Mouse (Mus musculus): ENCODE data around the gene Ubl7. TPM values are rescaled to one million over a fixed set of nuclear protein-coding genes. Genes with fewer than 3 reads are reported as not detected.

The Ubl7 gene
- total and polyA plus RNA-seq, 3 experiments = 24.7 to 81.1 (median 37.3) TPM

DNA sequence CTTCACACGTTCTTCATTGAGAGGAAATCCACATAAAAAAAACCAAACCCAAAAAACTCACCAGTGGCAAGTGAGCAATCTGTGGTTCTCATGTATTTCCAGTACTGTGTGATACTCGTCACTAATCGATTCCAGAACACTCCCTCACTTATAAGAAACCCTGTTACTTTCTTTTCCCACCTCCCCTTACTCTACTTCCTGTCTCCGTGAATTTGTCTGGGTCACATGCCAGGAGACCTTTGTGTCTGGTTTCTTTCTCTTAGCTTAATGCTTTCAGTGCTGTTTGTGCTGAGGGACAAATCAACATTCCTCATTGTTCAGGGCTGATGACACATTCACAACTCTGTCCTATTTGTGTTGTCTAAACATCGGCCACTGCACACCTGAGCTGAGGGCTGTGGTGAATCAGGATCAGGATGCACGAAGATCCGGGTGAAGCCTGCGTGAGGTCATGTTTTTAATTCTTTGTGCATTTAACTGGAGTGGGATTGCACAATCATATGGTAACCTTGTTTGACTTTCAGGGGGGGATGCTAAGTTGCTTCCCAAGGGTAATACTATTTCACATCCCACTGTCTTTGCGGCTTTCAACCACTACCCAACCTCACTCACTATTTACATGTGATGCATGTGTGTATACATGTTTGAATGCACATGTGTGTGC lies 62.1 kb downstream of the Ubl7 start (continued):
- TF ChIP-seq KAT2A (IDR thresholded peaks at IDR 0.05; ENCODE audit: insufficient replicate concordance, low read length) (no peak), CHD1 (IDR thresholded peaks at IDR 0.05; ENCODE audit: low read depth, low read length) (no peak), E2F4 (IDR thresholded peaks at IDR 0.05; ENCODE audit: insufficient replicate concordance, low read depth, low read length) (no peak), ELF1 (IDR thresholded peaks at IDR 0.05; ENCODE audit: low read depth, low read length) (0 out of 2 replicates have a peak, but pooled peaks have one; percentile 13), JUND (conservative IDR thresholded peaks at IDR 0.05; ENCODE audit: low read depth, low read length) (no peak), HCFC1 (IDR thresholded peaks at IDR 0.05; ENCODE audit: low read depth, low read length) (no peak), BHLHE40 (IDR thresholded peaks at IDR 0.05; ENCODE audit: low read depth, low read length) (peak; percentile 63; the same call in 1 of the 2 replicates), ZKSCAN1 (IDR thresholded peaks at IDR 0.05; ENCODE audit: borderline replicate concordance, low read depth, low read length) (no peak), SIN3A (IDR thresholded peaks at IDR 0.05; ENCODE audit: low read length) (peak; percentile 10; the same call in 1 of the 2 replicates), GABPA (IDR thresholded peaks at IDR 0.05; ENCODE audit: insufficient replicate concordance, low read depth, low read length) (no peak)

DNA sequence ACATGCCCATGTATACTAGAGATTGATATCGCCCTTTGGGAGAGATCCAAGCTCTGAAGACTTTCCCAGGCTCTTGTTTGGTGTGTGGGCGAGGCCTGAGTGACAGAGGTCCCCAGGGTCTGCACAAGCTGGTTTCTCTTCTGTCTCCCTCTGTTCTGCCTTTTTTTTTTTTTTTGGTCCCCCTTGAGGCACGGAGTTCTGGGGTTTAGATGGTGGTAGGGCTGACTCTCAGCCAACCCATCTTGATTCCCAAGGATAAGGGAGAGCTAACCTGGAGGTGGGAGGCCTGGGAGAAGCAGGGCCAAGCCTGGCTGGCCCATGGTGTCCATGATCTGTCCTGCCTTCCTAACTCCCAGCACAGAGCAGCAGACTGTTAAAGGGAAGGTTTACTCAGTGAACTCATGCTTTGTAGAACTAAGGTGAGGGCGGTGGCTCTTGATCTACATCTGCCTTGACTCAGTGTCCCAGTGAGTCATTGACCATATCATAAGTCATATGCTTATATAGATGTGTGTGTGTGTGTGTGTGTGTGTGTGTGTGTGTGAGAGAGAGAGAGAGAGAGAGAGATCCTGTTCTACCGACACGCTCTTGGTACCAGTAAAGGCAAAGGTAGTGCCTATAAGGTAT lies 62.8 kb downstream of the Ubl7 start:
- Histone ChIP-seq H3K4me3 (replicated peaks in 1 of 3; ENCODE audit: low read depth in 2 of 3, low read length in 2 of 3, poor library complexity in 1 of 3) (peak overlapping the region in 1 of 3 experiments; percentile 16), H3K9ac (ENCODE audit: insufficient read depth, low read depth) (peak overlapping the region; percentile 70; the same call in 1 of the 2 replicates), H3K4me1 (ENCODE audit: control insufficient read depth in 1 of 2, insufficient read depth in 2 of 2) (peaks cover 66 to 97% of the 10 kb centered on the region in 2 experiments), H3K36me3 (replicated peaks in 1 of 2; ENCODE audit: control insufficient read depth in 1 of 2, insufficient read depth in 1 of 2, low read length in 1 of 2) (no peaks in the 10 kb centered on the region), H3K79me2 (replicated peaks; ENCODE audit: control insufficient read depth, extremely low read depth, insufficient read depth, poor library complexity, severe bottlenecking) (no peaks in the 10 kb centered on the region), H3K4me2 (ENCODE audit: insufficient read depth, low read depth, poor library complexity, severe bottlenecking) (peak overlapping the region; percentile 52), H3K27ac (ENCODE audit: insufficient read depth, low read depth) (peak overlapping the region; percentile 98), H3K9me3 (replicated peaks; ENCODE audit: low read length) (peaks cover 12% of the 10 kb centered on the region), H3K27me3 (replicated peaks) (no peaks in the 10 kb centered on the region)
- DNase-seq (ENCODE audit: extremely low read depth) = no peak
- dilution Hi-C loops (cut with MboI; ENCODE audit: extremely low pct_ligation_motif_present, extremely low pct_unique_long_range_greater_than_20kb, low sequenced_read_pairs) = no loop called here
- in situ Hi-C loops (cut with MboI; ENCODE audit: low pct_ligation_motif_present, low pct_unique_long_range_greater_than_20kb, low sequenced_read_pairs) = no loop called here
- TF ChIP-seq RCOR1 (conservative IDR thresholded peaks at IDR 0.05; ENCODE audit: low read depth, low read length) (no peak; the same call in 1 of the 2 replicates), TCF12 (IDR thresholded peaks at IDR 0.05; ENCODE audit: low read depth, low read length) (peak; percentile 45; the same call in 1 of the 2 replicates), KAT2A (IDR thresholded peaks at IDR 0.05; ENCODE audit: insufficient replicate concordance, low read length) (0 out of 2 replicates have a peak, but pooled peaks have one; percentile 36), NELFE (IDR thresholded peaks at IDR 0.05; ENCODE audit: low read depth, low read length) (no peak), POLR2AphosphoS2 (IDR thresholded peaks at IDR 0.05; ENCODE audit: low read depth, low read length) (no peak), JUND (conservative IDR thresholded peaks at IDR 0.05; ENCODE audit: low read depth, low read length) (peak; percentile 19; the same call in 1 of the 2 replicates), POLR2A (IDR thresholded peaks at IDR 0.05; ENCODE audit: low read depth, low read length) (peak; percentile 34; the same call in 1 of the 2 replicates), MEF2A (IDR thresholded peaks at IDR 0.05; ENCODE audit: borderline replicate concordance, low read depth, low read length) (no peak; the same call in 1 of the 2 replicates), USF2 (conservative IDR thresholded peaks at IDR 0.05; ENCODE audit: low read depth, low read length) (no peak), NRF1 (IDR thresholded peaks at IDR 0.05; ENCODE audit: low read depth, low read length) (no peak), ETS1 (conservative IDR thresholded peaks at IDR 0.05; ENCODE audit: low read depth, low read length) (no peak; the same call in 1 of the 2 replicates), ZC3H11A (IDR thresholded peaks at IDR 0.05; ENCODE audit: low read depth, low read length) (no peak), JUN (IDR thresholded peaks at IDR 0.05; ENCODE audit: insufficient read depth, low read depth, low read length) (no peak), MAZ (IDR thresholded peaks at IDR 0.05; ENCODE audit: low read depth, low read length) (no peak), ZKSCAN1 (IDR thresholded peaks at IDR 0.05; ENCODE audit: borderline replicate concordance, low read depth, low read length) (no peak), SIN3A (IDR thresholded peaks at IDR 0.05; ENCODE audit: low read length) (peak; percentile 79; the same call in 1 of the 2 replicates), CTCF (conservative IDR thresholded peaks at IDR 0.05 in 1 of 2, IDR thresholded peaks at IDR 0.05 in 1 of 2; ENCODE audit: low read depth in 2 of 2, low read length in 2 of 2) (no peak), RAD21 (IDR thresholded peaks at IDR 0.05; ENCODE audit: low read depth, low read length) (no peak), E2F4 (IDR thresholded peaks at IDR 0.05; ENCODE audit: insufficient replicate concordance, low read depth, low read length) (no peak), MXI1 (IDR thresholded peaks at IDR 0.05; ENCODE audit: low read depth, low read length) (peak; percentile 54; the same call in 1 of the 2 replicates), EP300 (IDR thresholded peaks at IDR 0.05; ENCODE audit: low read length) (peak; percentile 59; the same call in 1 of the 2 replicates), IRF4 (IDR thresholded peaks at IDR 0.05; ENCODE audit: low read depth, low read length) (0 out of 2 replicates have a peak, but pooled peaks have one; percentile 60), TBP (conservative IDR thresholded peaks at IDR 0.05; ENCODE audit: low read depth, low read length) (no peak), USF1 (IDR thresholded peaks at IDR 0.05; ENCODE audit: low read depth, low read length) (no peak), ELF1 (IDR thresholded peaks at IDR 0.05; ENCODE audit: low read depth, low read length) (no peak), MYC (IDR thresholded peaks at IDR 0.05; ENCODE audit: low read depth, low read length) (peak; percentile 34; the same call in 1 of the 2 replicates), SMC3 (IDR thresholded peaks at IDR 0.05; ENCODE audit: low read depth, low read length) (peak; percentile 29), MAX (IDR thresholded peaks at IDR 0.05; ENCODE audit: low read length) (peak; percentile 27; the same call in 1 of the 2 replicates), ZNF384 (IDR thresholded peaks at IDR 0.05; ENCODE audit: low read depth, low read length) (peak; percentile 97)
